Mouse (Mus musculus): ENCODE data around the gene Oas2.

Oas2 gene

DNA sequence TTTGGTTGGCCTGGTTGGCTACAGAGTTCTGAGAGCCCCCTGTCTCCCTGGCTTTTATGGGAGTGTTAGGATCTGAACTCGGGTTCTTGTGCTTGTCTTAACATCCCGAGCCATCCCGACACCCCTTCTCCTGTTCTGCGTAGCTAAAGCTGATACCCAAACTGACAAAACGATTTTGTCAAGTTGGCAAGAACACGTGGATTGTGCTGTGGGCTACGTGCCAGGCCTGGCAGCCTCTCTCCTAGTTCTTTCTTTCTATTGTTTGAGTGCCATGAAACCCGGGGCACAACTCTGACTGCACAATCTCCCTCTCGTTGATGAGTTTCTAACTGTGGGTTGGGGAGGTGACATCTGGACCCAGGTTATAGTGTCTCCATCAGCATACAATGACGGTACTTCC lies 20.3 kb downstream of the Oas2 start:
- DNase-seq, result no peak

GRCm38 (mm10) chr5:120725811-120726455 lies 23.7 kb downstream of the Oas2 start:
- no peak for DNase-seq

DNA sequence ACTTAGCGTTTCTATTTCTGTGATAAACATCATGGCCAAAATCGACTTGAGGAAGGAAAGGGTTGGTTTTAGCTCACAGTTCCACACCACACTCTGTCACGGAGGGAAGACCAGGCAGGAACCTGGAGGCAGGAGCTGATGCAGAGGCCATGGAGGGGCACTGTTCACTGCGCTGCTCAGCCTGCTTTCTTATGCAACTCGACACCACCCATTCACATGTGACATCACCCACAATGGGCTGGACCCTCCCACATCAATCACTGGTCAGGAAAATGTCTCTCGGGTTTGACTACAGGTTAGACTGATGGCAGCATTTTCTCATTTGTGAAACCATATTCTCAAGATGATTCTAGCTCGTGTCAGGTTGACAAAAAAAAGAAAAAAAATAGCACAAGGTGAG lies 28.6 kb downstream of the Oas2 start:
- DNase-seq, result no peak

DNA sequence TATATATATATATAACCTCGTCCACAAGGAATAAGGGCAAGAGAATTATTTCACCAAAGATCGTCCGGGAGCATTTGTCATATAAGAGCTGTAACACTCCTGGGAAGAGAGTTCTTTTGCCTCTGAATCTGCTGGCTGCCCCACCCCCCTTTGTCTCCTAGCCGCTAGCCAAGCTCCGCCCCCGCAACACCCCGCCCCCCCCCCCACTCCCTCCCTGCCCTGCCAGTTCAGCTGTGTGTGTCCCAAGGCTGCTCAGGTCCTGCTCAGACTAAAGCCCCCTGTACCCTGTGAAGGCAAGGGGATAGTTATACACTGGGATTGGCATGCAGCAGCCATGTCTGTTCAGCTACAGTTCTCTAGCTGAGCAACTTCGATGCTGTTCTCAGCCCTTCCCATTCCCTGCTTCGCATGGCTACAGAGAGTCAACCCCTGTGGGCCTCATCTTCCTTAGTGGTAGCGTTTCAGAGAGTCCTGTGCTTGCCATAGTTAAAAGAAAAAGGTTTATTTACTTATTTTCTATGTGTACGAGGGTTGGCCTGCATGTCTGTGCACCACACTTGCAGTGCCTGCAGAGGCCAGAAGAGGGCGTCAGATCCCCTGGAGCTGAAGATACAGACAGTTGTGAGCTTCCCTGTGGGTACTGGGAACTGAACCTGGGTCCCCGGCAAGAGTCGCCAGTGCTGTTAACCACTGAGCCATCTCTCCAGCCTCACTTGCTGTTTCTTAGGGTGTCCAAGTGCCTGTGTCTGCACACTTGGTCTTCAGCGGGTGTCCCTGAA lies 30.9 kb downstream of the Oas2 start:
- no peak for DNase-seq

DNA sequence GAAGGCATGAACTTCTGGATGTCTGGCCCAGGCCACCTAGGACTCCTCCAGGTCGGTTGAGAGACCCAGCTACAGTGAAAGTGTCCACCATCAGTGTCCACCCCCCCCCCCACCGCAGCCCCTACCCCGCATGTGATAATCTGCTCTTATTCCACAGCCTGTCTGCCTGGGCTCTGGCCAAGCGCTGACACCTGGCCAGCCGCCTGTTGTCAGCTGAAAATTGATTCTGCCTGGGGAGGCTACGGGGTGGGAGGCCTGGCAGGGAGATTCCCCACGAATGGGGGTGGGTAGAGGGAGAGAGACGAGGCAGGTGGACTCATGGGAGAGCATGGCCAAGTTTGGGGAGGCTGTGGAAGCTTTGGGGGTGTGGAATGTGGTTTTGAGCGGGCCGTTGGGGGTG lies 32.5 kb downstream of the Oas2 start:
- DNase-seq, result no peak

DNA sequence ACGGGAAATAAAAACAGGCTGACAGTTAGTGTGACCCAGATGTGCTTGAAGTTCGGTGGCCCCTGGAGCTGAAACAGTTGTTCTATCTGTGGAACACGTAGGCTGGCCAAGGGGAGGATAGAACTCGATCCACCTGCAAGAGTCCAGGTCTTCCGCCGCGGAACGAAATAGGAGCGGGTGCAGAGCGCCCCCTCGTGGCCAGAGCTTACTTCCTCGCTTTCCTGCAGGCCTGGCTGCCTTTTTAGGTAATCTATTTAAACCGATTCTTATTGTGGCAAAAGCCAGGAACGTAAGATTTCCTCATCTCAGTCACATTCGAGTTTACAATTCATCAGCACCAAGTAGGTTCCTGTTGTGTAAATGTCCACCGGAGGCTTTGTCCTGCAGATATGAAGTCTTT lies 35.3 kb downstream of the Oas2 start:
- DNase-seq, result peak; percentile 66

- no peak for DNase-seq
Observed at GRCm38 (mm10) chr5:120712721-120713120, 36.9 kb downstream of the Oas2 start.

DNA sequence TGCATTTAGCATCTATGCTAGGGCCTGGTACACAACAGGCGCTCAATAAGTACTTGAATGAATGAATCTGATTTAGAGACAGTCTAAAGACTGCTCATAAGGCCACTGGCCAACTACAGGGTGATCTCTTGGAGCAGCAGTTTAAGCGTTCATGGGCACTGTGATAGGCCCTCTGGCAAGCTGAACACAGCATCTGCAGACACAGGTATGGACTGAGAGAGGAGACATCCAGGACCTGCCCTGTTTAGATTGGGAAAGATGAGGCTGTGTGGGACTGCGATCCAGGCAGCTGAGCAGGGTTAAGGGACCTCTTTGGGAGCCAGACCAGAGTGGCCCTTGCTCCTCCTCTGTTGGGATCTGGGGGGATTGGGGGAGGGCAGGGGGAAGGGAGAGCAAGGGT lies 37.8 kb downstream of the Oas2 start, which contains the start of gene Dtx1:
TSS of gene Dtx1 (minus strand) at position 101 of the 400 bp plus-strand sequence.
- no peak for DNase-seq

DNA sequence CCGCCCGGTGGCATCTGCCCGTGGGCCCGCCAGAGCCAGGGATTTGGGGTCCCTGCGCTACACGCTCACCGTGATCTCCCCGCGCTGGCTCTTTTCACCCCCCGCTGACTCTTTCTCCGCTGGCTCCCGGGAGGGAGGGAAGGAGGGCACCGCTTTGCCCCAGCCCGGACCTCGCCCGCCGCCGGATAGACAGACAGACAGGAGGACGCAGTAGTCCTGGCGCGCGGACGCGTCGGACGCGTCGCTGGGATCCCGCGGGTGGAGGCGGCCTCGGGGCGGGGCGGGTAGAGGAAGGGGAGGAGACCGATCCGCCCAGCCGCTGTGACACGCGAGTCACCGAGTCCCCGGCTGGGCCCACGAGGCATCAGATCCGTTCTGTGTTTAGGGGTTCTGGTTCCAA lies 38.2 kb downstream of the Oas2 start:
- DNase-seq, result no peak

- DNase-seq, result no peak
Observed at GRCm38 (mm10) chr5:120710826-120711248, 38.8 kb downstream of the Oas2 start.

- DNase-seq, result no peak
Observed at GRCm38 (mm10) chr5:120710161-120710825, 39.4 kb downstream of the Oas2 start.

DNA sequence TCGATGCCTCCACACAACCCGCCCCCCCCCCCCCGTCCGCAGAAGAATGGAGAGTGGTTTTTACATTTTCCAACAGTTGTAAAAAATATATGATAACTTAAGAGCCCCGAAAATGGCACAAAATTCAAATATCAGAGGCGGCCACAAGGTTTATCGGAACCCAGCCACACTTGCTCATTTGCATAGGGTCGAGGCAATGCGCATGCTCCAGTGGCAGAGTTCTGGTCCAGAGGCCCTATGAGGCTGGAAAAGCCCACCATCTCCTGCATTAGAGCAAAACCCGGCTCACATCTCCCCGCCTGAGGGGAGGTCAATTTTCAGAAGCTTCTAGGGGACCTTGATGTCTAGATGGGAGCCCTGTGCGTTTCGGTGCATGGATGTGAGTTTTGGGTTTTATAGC lies 42.7 kb downstream of the Oas2 start:
- no peak for DNase-seq

GRCm38 (mm10) chr5:120706541-120706940 lies 43.1 kb downstream of the Oas2 start:
- no peak for DNase-seq

- DNase-seq, result no peak
Observed at GRCm38 (mm10) chr5:120704421-120704820, 45.2 kb downstream of the Oas2 start.

DNA sequence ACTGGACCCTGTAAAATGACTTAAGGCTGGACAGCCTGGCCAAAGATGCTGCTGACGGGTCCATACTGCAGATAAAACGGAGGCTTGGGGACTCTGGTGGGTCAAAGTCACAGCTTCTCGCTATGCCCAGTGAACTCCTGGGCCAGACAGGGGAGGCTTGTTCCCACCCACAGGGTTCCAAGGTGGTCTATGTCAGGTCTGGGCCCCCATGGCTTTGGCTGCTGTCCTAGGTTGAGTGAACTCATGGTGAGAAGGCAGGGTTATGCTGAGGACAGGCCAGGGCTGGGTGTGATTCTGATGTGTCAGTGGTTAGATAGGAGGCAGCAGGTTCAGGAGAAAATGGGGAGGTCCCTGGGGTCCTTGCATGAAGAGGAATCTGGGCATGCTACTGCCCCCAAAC lies 46.0 kb downstream of the Oas2 start:
- no peak for DNase-seq

DNA sequence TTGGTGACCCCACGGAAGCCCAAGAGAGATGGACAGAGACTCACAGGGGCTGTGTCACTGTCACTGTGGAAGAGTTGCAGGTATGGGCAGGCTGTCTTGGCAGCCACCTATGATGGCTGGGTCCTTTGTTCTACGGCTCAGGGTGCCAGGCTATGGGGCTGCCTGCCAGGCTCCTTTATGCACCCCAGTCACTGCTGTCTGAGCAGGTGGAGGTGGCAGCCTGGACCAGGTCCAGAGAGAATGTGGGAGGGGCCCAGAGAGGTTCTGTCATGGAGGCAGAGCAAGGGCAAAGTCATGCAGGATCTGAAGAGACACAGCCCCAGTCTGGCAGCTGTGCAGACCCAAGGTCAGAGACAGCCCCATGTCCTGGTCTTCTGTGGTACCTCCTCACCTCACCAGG lies 46.7 kb downstream of the Oas2 start:
- DNase-seq, result no peak

DNA sequence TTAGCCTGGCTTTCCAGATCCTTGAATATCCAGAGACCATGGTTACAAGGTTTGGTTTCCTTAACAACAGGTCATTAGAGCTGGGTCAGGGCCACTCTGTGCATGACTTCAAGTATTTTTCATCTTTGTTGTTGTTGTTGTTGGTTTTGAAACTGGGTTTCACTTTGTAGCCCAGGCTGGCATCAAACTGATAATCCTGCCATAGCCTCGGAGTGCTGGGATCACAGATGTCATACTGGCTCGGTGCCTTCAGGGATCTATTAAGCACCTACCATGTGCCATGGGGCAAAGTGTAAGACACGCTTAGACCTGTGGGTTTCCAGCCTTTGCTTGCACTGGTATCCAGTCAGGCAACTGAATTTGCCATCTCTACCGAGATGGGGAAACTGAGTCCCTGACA lies 47.2 kb downstream of the Oas2 start:
- DNase-seq, result no peak

- no peak for DNase-seq
Observed at GRCm38 (mm10) chr5:120700996-120701790, 48.5 kb downstream of the Oas2 start.

- DNase-seq, result no peak
Observed at GRCm38 (mm10) chr5:120698801-120699391, 50.8 kb downstream of the Oas2 start.

GRCm38 (mm10) chr5:120698181-120698580 lies 51.5 kb downstream of the Oas2 start:
- no peak for DNase-seq

DNA sequence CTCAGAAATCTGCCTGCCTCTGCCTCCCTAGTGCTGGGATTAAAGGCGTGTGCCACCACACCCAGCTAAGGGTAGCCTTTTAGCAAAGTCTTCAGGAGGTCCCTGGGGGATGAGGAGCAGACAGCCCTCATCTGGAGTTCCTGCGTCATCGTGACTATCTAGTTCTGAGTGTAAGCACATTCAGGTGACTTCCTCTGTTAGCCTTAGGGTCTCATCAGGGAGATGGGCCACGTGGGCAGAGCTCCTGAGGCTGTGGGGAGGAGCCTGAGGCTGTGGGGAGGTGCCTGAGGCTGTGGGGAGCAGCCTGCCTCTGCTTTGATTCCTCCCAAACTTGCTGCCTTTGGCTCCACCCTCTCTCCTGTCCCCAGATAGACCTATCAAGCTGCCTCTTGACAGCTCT lies 52.8 kb downstream of the Oas2 start:
- DNase-seq, result no peak

DNA sequence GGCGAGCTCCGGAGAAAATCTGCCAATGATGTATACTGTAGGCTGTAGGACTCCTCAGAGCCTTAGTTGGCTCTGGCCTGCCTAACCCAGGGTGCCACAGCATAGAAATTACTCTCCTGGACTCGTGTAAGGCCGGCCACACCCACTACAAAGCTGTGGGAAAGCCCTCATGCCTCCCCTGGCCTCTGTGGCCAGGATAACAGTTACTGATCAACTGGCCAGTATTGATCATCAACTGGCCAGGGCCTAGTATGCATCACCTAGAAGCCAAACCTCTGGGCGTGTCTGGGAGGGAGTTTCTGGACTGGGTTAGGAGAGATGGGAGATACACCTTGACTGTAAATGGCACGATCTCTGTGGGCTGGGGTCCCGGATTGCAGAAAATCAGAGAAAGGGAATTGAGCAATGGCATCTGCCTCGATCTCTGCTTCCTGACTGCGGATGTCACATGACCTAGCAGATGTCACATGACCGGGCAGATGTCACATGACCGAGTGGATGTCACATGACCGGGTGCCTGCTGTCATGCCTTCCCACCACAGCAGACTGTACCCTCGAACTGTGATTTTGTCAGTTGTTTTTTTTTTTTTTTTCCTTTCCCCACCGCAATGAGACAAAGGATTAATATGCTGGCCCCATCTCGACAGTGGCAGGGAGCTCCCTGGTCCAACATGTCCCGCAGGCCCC lies 53.5 kb downstream of the Oas2 start:
- DNase-seq, result no peak
